Mouse (Mus musculus): Measurements from ENCODE around the gene Klf9. TPM values are rescaled to one million over a fixed set of nuclear protein-coding genes. Genes with fewer than 3 reads are reported as not detected.
A peak's percentile ranks its signal among the peaks of the same experiment; 100 is the strongest.

The Klf9 gene
- total and polyA plus RNA-seq, 2 experiments from 2014 or later: 14.4 to 35.1 TPM

- ATAC-seq (ENCODE audit: insufficient read depth, low read depth): no peak
Measured at GRCm38 (mm10) chr19:23121875-23122274, 19.2 kb upstream of the Klf9 start.

DNA sequence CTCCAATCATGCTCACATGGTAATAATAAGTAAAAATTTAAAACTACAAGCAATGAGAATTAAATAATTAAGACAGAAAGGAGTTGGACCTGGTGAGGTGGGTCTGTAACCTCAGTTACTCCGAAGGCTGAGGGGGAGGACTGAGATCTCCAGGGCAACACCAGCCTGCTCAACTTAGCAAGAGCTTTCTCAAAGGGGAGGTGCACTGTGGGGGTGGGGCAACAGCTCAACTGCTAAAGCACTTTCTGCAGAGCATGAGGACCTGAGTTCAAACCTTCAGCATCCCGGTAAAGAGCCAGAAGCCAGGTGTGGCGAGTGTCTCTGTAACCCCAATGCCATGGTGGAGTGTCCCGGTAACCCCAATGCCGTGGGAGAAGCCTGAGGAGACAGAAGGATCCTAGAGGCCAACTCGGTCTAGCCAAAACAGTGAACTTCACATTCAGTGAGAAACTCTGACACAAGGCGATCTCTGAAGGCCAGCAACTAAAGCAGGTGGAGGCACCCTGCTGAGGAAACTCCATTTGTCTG, 16.9 kb upstream of the Klf9 start:
- DNase-seq (ENCODE audit: low spot score) (no peak), ATAC-seq (ENCODE audit: insufficient read depth, low read depth) (no peak)
- no peak overlapping the region for H3K4me2 ChIP-seq (ENCODE audit: low read depth, low read length)
- 75% methylated on average over 7 of the region's 7 CpGs for WGBS
- no peaks in the 10 kb centered on the region for H3K4me1 ChIP-seq (ENCODE audit: control insufficient read depth, insufficient read depth)
- H3K9me3 ChIP-seq (replicated peaks; ENCODE audit: control insufficient read depth, low read length): no peaks in the 10 kb centered on the region
- no peaks in the 10 kb centered on the region for H3K27me3 ChIP-seq (ENCODE audit: control insufficient read depth, insufficient read depth, low read length)
- TF ChIP-seq EP300 (IDR thresholded peaks at IDR 0.05; ENCODE audit: low read depth): no peak
- TF ChIP-seq CTCF (IDR thresholded peaks at IDR 0.05; ENCODE audit: low read depth): no peak
- no peak overlapping the region for H3K27ac ChIP-seq (ENCODE audit: low read depth)
- H3K36me3 ChIP-seq (replicated peaks; ENCODE audit: control insufficient read depth, insufficient read depth, low read length): no peaks in the 10 kb centered on the region
- H3K9ac ChIP-seq (replicated peaks; ENCODE audit: low read depth, low read length): no peak overlapping the region
- no peak overlapping the region for H3K4me3 ChIP-seq (ENCODE audit: low read depth, low read length)

More at GRCm38 (mm10) chr19:23121875-23122274, 19.2 kb upstream of the Klf9 start:
- Histone ChIP-seq H3K4me3 (ENCODE audit: low read depth, low read length) (no peak overlapping the region), H3K27me3 (ENCODE audit: control insufficient read depth, insufficient read depth, low read length) (no peaks in the 10 kb centered on the region), H3K9me3 (replicated peaks; ENCODE audit: control insufficient read depth, low read length) (no peaks in the 10 kb centered on the region), H3K27ac (ENCODE audit: low read depth) (no peak overlapping the region), H3K4me1 (ENCODE audit: control insufficient read depth, insufficient read depth) (no peaks in the 10 kb centered on the region), H3K9ac (replicated peaks; ENCODE audit: low read depth, low read length) (no peak overlapping the region), H3K4me2 (ENCODE audit: low read depth, low read length) (no peak overlapping the region), H3K36me3 (replicated peaks; ENCODE audit: control insufficient read depth, insufficient read depth, low read length) (no peaks in the 10 kb centered on the region)
- no peak for TF ChIP-seq EP300 (IDR thresholded peaks at IDR 0.05; ENCODE audit: low read depth)
- no peak for TF ChIP-seq CTCF (IDR thresholded peaks at IDR 0.05; ENCODE audit: low read depth)
- DNase-seq (ENCODE audit: low spot score): no peak
- WGBS: 22% methylated on average over 10 of the region's 10 CpGs

DNA sequence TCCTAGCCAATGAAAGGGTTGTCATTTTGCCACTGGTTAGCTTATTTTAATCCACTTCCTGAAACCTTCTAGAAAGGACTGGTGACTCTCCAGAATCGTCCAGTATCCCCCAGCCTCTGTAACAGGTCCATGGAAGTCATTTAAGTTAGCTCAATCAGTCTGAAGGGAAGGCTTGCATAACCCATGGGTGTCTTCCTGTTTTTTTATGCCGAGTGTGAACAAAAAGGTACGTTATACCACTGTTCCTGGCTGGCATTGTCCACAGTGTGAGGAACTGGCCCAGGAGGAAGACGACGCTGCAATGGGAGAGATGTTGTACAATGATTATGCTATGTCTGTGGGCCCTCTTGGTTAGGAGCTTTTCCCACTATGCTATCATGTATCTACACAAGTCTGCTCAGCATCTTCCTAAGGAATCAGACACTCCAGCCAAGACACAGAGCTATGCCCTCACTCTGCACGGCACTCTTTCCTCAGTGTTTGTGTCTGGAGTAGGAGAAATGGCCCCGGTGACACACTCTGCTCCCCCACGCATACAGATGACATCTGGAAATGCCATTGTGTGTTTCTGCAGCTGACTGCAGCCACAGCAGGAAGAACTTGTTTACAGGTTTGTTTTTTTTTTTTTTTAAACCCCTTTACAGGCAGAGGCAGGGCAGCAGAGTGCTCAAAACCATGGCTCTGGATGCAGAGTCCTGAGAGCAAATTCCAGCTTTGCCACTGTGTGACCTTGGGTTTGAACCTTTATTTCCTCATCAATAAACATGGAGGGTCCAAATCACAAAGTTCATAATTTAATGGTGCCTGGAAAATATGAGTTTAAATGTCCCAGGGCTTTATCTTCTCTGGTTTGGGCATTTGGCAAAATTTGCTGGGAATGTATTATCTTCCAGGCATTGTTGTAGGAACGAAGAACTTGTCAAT, 15.5 kb upstream of the Klf9 start:
- no peaks in the 10 kb centered on the region for H3K4me1 ChIP-seq (ENCODE audit: control insufficient read depth, insufficient read depth)
- 57% methylated on average over 9 of the region's 9 CpGs for WGBS
- no peak overlapping the region for H3K4me3 ChIP-seq (ENCODE audit: low read depth, low read length)
- TF ChIP-seq CTCF (IDR thresholded peaks at IDR 0.05; ENCODE audit: low read depth) (no peak), EP300 (IDR thresholded peaks at IDR 0.05; ENCODE audit: low read depth) (no peak)
- no peak for DNase-seq (ENCODE audit: low spot score)
- no peaks in the 10 kb centered on the region for H3K27me3 ChIP-seq (ENCODE audit: control insufficient read depth, insufficient read depth, low read length)
- no peaks in the 10 kb centered on the region for H3K9me3 ChIP-seq (replicated peaks; ENCODE audit: control insufficient read depth, low read length)
- H3K4me2 ChIP-seq (ENCODE audit: low read depth, low read length): no peak overlapping the region
- no peaks in the 10 kb centered on the region for H3K36me3 ChIP-seq (replicated peaks; ENCODE audit: control insufficient read depth, insufficient read depth, low read length)
- H3K27ac ChIP-seq (ENCODE audit: low read depth): peak overlapping the region; percentile 53
- 0 out of 2 replicates have a peak, but pooled peaks have one; percentile 17 for ATAC-seq (ENCODE audit: insufficient read depth, low read depth)
- H3K9ac ChIP-seq (replicated peaks; ENCODE audit: low read depth, low read length): no peak overlapping the region

- no peak overlapping the region for H3K9ac ChIP-seq (replicated peaks; ENCODE audit: low read depth, low read length)
- ATAC-seq (ENCODE audit: insufficient read depth, low read depth): no peak
- TF ChIP-seq EP300 (IDR thresholded peaks at IDR 0.05; ENCODE audit: low read depth) (no peak), CTCF (IDR thresholded peaks at IDR 0.05; ENCODE audit: low read depth) (no peak)
- no peak overlapping the region for H3K4me2 ChIP-seq (ENCODE audit: low read depth, low read length)
- WGBS: 92% methylated on average over 2 of the region's 2 CpGs
- H3K4me3 ChIP-seq (ENCODE audit: low read depth, low read length): no peak overlapping the region
- no peaks in the 10 kb centered on the region for H3K27me3 ChIP-seq (ENCODE audit: control insufficient read depth, insufficient read depth, low read length)
- H3K36me3 ChIP-seq (replicated peaks; ENCODE audit: control insufficient read depth, insufficient read depth, low read length): no peaks in the 10 kb centered on the region
- H3K27ac ChIP-seq (ENCODE audit: low read depth): no peak overlapping the region
- H3K9me3 ChIP-seq (replicated peaks; ENCODE audit: control insufficient read depth, low read length): no peaks in the 10 kb centered on the region
- DNase-seq (ENCODE audit: low spot score): no peak
- peaks cover 12% of the 10 kb centered on the region for H3K4me1 ChIP-seq (ENCODE audit: control insufficient read depth, insufficient read depth)
Measured at GRCm38 (mm10) chr19:23129908-23130307, 11.1 kb upstream of the Klf9 start.

DNA sequence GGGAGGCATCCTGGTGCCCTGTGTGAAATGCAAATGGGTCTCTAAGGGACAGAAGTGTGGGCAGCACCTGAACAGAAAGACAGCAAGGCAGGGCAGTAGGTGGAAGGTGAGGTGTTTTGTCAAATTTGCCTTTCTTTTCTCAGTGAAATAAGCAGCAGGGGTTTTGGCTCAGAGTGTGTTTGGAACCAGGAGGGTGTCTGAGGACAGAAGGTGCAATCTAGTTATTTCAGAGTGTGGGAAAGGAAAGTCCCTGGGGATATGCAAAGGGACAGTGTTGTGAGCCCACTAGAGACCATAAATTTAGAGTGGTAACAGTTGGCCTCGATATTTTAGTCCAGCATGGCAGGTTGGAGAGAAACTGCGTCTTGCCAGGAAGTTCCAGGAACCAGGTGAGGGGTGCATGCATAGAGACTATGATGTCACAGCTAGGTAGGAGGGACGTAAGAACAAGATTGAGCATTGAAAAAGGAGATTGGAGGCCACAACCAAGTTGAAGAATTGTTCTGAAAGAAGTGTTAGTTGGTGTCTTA, 8.9 kb upstream of the Klf9 start:
- 60% methylated on average over 3 of the region's 3 CpGs for WGBS
- no peak for DNase-seq (ENCODE audit: low spot score)
- no peak for ATAC-seq (ENCODE audit: insufficient read depth, low read depth)
- H3K4me3 ChIP-seq (ENCODE audit: low read depth, low read length): no peak overlapping the region
- no peaks in the 10 kb centered on the region for H3K27me3 ChIP-seq (ENCODE audit: control insufficient read depth, insufficient read depth, low read length)
- H3K9me3 ChIP-seq (replicated peaks; ENCODE audit: control insufficient read depth, low read length): no peaks in the 10 kb centered on the region
- peaks cover 30% of the 10 kb centered on the region for H3K4me1 ChIP-seq (ENCODE audit: control insufficient read depth, insufficient read depth)
- no peaks in the 10 kb centered on the region for H3K36me3 ChIP-seq (replicated peaks; ENCODE audit: control insufficient read depth, insufficient read depth, low read length)
- TF ChIP-seq EP300 (IDR thresholded peaks at IDR 0.05; ENCODE audit: low read depth): no peak
- H3K27ac ChIP-seq (ENCODE audit: low read depth): no peak overlapping the region
- no peak overlapping the region for H3K4me2 ChIP-seq (ENCODE audit: low read depth, low read length)
- no peak overlapping the region for H3K9ac ChIP-seq (replicated peaks; ENCODE audit: low read depth, low read length)

All from heart, postnatal 0 days (tissue).